Mouse (Mus musculus): ENCODE measurements around the gene Sox4. TPM values are rescaled to one million over a fixed set of nuclear protein-coding genes. Genes with fewer than 3 reads are reported as not detected.

The Sox4 gene
- total and polyA plus RNA-seq, 2 experiments from 2014 or later, result 44.5 to 87.0 TPM

GRCm38 (mm10) chr13:28974597-28974996 is 21.1 kb upstream of the Sox4 start:
- Histone ChIP-seq H3K4me3 (ENCODE audit: low read depth, low read length) (no peak overlapping the region), H3K27ac (ENCODE audit: low read depth) (no peak overlapping the region), H3K36me3 (replicated peaks; ENCODE audit: control insufficient read depth, insufficient read depth, low read length) (no peaks in the 10 kb centered on the region), H3K27me3 (ENCODE audit: control insufficient read depth, insufficient read depth, low read length) (no peaks in the 10 kb centered on the region), H3K4me1 (ENCODE audit: control insufficient read depth, insufficient read depth) (no peaks in the 10 kb centered on the region), H3K9me3 (replicated peaks; ENCODE audit: control insufficient read depth, low read length) (no peaks in the 10 kb centered on the region), H3K4me2 (ENCODE audit: low read depth, low read length) (no peak overlapping the region), H3K9ac (replicated peaks; ENCODE audit: low read depth, low read length) (no peak overlapping the region)
- DNase-seq (ENCODE audit: low spot score) (no peak), ATAC-seq (ENCODE audit: insufficient read depth, low read depth) (no peak)
- 65% methylated on average over 5 of the region's 5 CpGs for WGBS
- TF ChIP-seq EP300 (IDR thresholded peaks at IDR 0.05; ENCODE audit: low read depth), result no peak
- TF ChIP-seq CTCF (IDR thresholded peaks at IDR 0.05; ENCODE audit: low read depth), result no peak

- no peak for TF ChIP-seq EP300 (IDR thresholded peaks at IDR 0.05; ENCODE audit: low read depth)
- TF ChIP-seq CTCF (IDR thresholded peaks at IDR 0.05; ENCODE audit: low read depth), result no peak
- ATAC-seq (ENCODE audit: insufficient read depth, low read depth) (no peak), DNase-seq (ENCODE audit: low spot score) (no peak)
These were observed 7.4 kb upstream of the Sox4 start for GRCm38 (mm10) chr13:28960916-28961315.

GRCm38 (mm10) chr13:28959458-28959978 is 6.0 kb upstream of the Sox4 start:
- Histone ChIP-seq H3K27ac (ENCODE audit: low read depth) (peak overlapping the region; percentile 97), H3K4me3 (ENCODE audit: low read depth, low read length) (peak overlapping the region; percentile 65), H3K4me1 (ENCODE audit: control insufficient read depth, insufficient read depth) (no peaks in the 10 kb centered on the region), H3K9ac (replicated peaks; ENCODE audit: low read depth, low read length) (peak overlapping the region; percentile 68), H3K4me2 (ENCODE audit: low read depth, low read length) (peak overlapping the region; percentile 93), H3K9me3 (replicated peaks; ENCODE audit: control insufficient read depth, low read length) (no peaks in the 10 kb centered on the region), H3K27me3 (ENCODE audit: control insufficient read depth, insufficient read depth, low read length) (no peaks in the 10 kb centered on the region), H3K36me3 (replicated peaks; ENCODE audit: control insufficient read depth, insufficient read depth, low read length) (no peaks in the 10 kb centered on the region)
- no peak for TF ChIP-seq EP300 (IDR thresholded peaks at IDR 0.05; ENCODE audit: low read depth)
- TF ChIP-seq CTCF (IDR thresholded peaks at IDR 0.05; ENCODE audit: low read depth), result peak; percentile 71
- DNase-seq (ENCODE audit: low spot score) (peak; percentile 84), ATAC-seq (ENCODE audit: insufficient read depth, low read depth) (peak; percentile 76)
- WGBS, result 1% methylated on average over 31 of the region's 31 CpGs

More at GRCm38 (mm10) chr13:28960916-28961315, 7.4 kb upstream of the Sox4 start:
- H3K9ac ChIP-seq (replicated peaks; ENCODE audit: low read depth, low read length), result no peak overlapping the region
- no peaks in the 10 kb centered on the region for H3K9me3 ChIP-seq (replicated peaks; ENCODE audit: control insufficient read depth, low read length)
- 98% methylated on average over 8 of the region's 8 CpGs for WGBS
- H3K4me2 ChIP-seq (ENCODE audit: low read depth, low read length), result no peak overlapping the region
- no peaks in the 10 kb centered on the region for H3K36me3 ChIP-seq (replicated peaks; ENCODE audit: control insufficient read depth, insufficient read depth, low read length)
- H3K4me3 ChIP-seq (ENCODE audit: low read depth, low read length), result no peak overlapping the region
- H3K27me3 ChIP-seq (ENCODE audit: control insufficient read depth, insufficient read depth, low read length), result no peaks in the 10 kb centered on the region
- no peaks in the 10 kb centered on the region for H3K4me1 ChIP-seq (ENCODE audit: control insufficient read depth, insufficient read depth)
- no peak overlapping the region for H3K27ac ChIP-seq (ENCODE audit: low read depth)

GRCm38 (mm10) chr13:28959068-28959440 is 5.5 kb upstream of the Sox4 start:
- ATAC-seq (ENCODE audit: insufficient read depth, low read depth) (no peak), DNase-seq (ENCODE audit: low spot score) (no peak)
- no peaks in the 10 kb centered on the region for H3K4me1 ChIP-seq (ENCODE audit: control insufficient read depth, insufficient read depth)
- H3K4me3 ChIP-seq (ENCODE audit: low read depth, low read length), result peak overlapping the region; percentile 65
- peak overlapping the region; percentile 68 for H3K9ac ChIP-seq (replicated peaks; ENCODE audit: low read depth, low read length)
- peak overlapping the region; percentile 97 for H3K27ac ChIP-seq (ENCODE audit: low read depth)
- under 1% methylated on average over 17 of the region's 17 CpGs for WGBS
- no peaks in the 10 kb centered on the region for H3K27me3 ChIP-seq (ENCODE audit: control insufficient read depth, insufficient read depth, low read length)
- H3K9me3 ChIP-seq (replicated peaks; ENCODE audit: control insufficient read depth, low read length), result no peaks in the 10 kb centered on the region
- peak overlapping the region; percentile 93 for H3K4me2 ChIP-seq (ENCODE audit: low read depth, low read length)
- TF ChIP-seq EP300 (IDR thresholded peaks at IDR 0.05; ENCODE audit: low read depth), result no peak
- no peak for TF ChIP-seq CTCF (IDR thresholded peaks at IDR 0.05; ENCODE audit: low read depth)
- H3K36me3 ChIP-seq (replicated peaks; ENCODE audit: control insufficient read depth, insufficient read depth, low read length), result no peaks in the 10 kb centered on the region

- DNase-seq (ENCODE audit: low spot score) (peak; percentile 87), ATAC-seq (ENCODE audit: insufficient read depth, low read depth) (peak; percentile 66)
- under 1% methylated on average over 54 of the region's 54 CpGs for WGBS
- Histone ChIP-seq H3K9ac (replicated peaks; ENCODE audit: low read depth, low read length) (peak overlapping the region; percentile 68), H3K9me3 (replicated peaks; ENCODE audit: control insufficient read depth, low read length) (no peaks in the 10 kb centered on the region), H3K36me3 (replicated peaks; ENCODE audit: control insufficient read depth, insufficient read depth, low read length) (no peaks in the 10 kb centered on the region), H3K4me2 (ENCODE audit: low read depth, low read length) (peak overlapping the region; percentile 93), H3K4me3 (ENCODE audit: low read depth, low read length) (peak overlapping the region; percentile 65), H3K27me3 (ENCODE audit: control insufficient read depth, insufficient read depth, low read length) (no peaks in the 10 kb centered on the region), H3K27ac (ENCODE audit: low read depth) (peak overlapping the region; percentile 97), H3K4me1 (ENCODE audit: control insufficient read depth, insufficient read depth) (no peaks in the 10 kb centered on the region)
- TF ChIP-seq EP300 (IDR thresholded peaks at IDR 0.05; ENCODE audit: low read depth), result peak; percentile 74
- TF ChIP-seq CTCF (IDR thresholded peaks at IDR 0.05; ENCODE audit: low read depth), result no peak
These were observed 4.9 kb upstream of the Sox4 start for GRCm38 (mm10) chr13:28958211-28959067.
